Mouse (Mus musculus) limb, embryonic 14.5 days (tissue): Measurements from ENCODE around the gene Pla2g15. TPM values are rescaled to one million over a fixed set of nuclear protein-coding genes. Genes with fewer than 3 reads are reported as not detected.

Experiments
- ATAC-seq: fragments of 200-750 bp; cut with Nextera tagmentation; 2 replicates; pipeline ENCODE4 v1.8.0; 2017; ENCODE audit warnings: low read depth, moderate number of reproducible peaks, moderate TSS enrichment; ENCODE audit not compliant: low FRiP score
- DNase-seq: peaks from one replicate; pipeline ENCODE4 v3.0.0-alpha.2; 2015; ENCODE audit warnings: low spot score
- H3K27ac ChIP-seq: fragments of 300-500 bp; sonication (generic); replicated peaks from 2 replicates; pipeline ENCODE4 v1.5.1; 2014; ENCODE audit warnings: low read depth, mild to moderate bottlenecking, low read length, moderate library complexity, mixed read lengths
- H3K27me3 ChIP-seq: fragments of 300-500 bp; sonication (generic); 2 replicates; pipeline ENCODE4 v1.6.1; 2014; ENCODE audit warnings: low read length, mixed read lengths; ENCODE audit not compliant: control insufficient read depth, insufficient read depth
- H3K36me3 ChIP-seq: fragments of 300-500 bp; sonication (generic); 2 replicates; pipeline ENCODE4 v1.6.1; 2014; ENCODE audit warnings: mild to moderate bottlenecking, low read length, moderate library complexity, mixed read lengths; ENCODE audit not compliant: control insufficient read depth, insufficient read depth
- H3K4me1 ChIP-seq: fragments of 300-500 bp; sonication (generic); 2 replicates; pipeline ENCODE4 v1.6.1; 2014; ENCODE audit warnings: antibody characterized with exemption, low read length, mixed read lengths; ENCODE audit not compliant: control insufficient read depth, insufficient read depth
- H3K4me2 ChIP-seq: fragments of 300-500 bp; sonication (generic); replicated peaks from 2 replicates; pipeline ENCODE4 v1.6.1; 2014; ENCODE audit warnings: low read depth, mild to moderate bottlenecking, low read length, moderate library complexity; ENCODE audit not compliant: severe bottlenecking
- H3K4me3 ChIP-seq: fragments of 300-500 bp; sonication (generic); replicated peaks from 2 replicates; pipeline ENCODE4 v1.5.1; 2014; ENCODE audit warnings: low read length
- H3K9ac ChIP-seq: fragments of 300-500 bp; sonication (generic); 2 replicates; pipeline ENCODE4 v1.6.1; 2014; ENCODE audit warnings: mild to moderate bottlenecking, low read depth, low read length, moderate library complexity; ENCODE audit not compliant: severe bottlenecking
- H3K9me3 ChIP-seq: fragments of 300-500 bp; sonication (generic); 2 replicates; pipeline ENCODE4 v1.6.1; 2016; ENCODE audit warnings: low read length; ENCODE audit not compliant: control insufficient read depth
- POLR2A ChIP-seq: fragments of 200-500 bp; IDR thresholded peaks from 2 replicates; pipeline ENCODE4 v1.8.0; 2012; ENCODE audit warnings: inconsistent platforms, mild to moderate bottlenecking, moderate library complexity, borderline replicate concordance; ENCODE audit not compliant: insufficient read depth, insufficient read length; ENCODE audit errors: extremely low read depth
- WGBS: fragments of 180-500 bp; shearing (Covaris S2); extraction: QIAGEN DNeasy Blood & Tissue Kit; methylation state at CpG from one replicate; pipeline ENCODE4 v1.1.7; 2014; 5-methylcytosine and 5-hydroxymethylcytosine counted together
- polyA plus RNA-seq, 2 experiments: library from polyadenylated mRNA; depleted of rRNA in 1 of 2; stranded (reverse) in 1 of 2; unstranded in 1 of 2; fragments of >200 nt; fragmentation: Nextera tagmentation in 1 of 2; extraction: Ambion mirVana in 1 of 2; gene quantifications; 2 replicates each; pipeline versions ENCODE4 v1.2.1 to v1.2.3; 2012 to 2014

Gene Pla2g15
- polyA plus RNA-seq, 2 experiments, result 6.3 to 13.7 TPM

DNA sequence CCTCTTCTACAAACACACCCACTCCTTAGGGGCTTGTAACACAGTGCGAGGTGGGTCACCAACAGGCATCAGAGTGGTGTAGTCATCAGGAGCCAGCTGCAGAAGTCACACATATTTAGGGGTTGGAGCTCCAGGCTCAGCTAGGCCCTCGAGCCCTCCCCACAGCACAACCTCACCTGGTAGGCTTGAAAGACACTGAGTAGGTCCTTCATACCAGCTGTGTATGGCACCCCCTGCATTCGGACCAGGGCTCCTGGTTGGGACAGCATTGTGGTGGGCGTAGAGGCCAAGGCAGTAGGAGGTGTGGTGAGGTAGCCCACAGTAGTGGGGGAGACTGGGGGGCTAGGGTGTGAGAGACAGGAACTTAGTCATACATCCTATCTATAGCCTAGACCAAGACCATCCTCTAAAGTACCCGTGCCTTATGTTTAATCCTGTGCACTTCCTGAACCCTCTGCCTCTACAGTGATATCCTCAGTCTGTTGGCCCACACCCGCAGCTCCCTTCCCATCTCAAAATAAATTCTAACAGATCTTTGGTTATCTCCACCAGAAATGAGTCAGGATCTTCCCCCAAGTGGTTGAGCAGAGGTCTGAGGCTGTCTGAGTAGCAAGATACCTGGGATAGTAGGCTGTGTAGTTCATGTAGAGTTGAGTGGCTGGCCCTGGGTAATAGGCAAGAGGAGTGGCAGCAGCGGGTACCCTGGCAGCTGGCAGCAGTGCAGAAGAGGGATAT, 18.5 kb upstream of the Pla2g15 start:
- peaks cover 7% of the 10 kb centered on the region for H3K4me1 ChIP-seq
- no peaks in the 10 kb centered on the region for H3K9me3 ChIP-seq
- H3K36me3 ChIP-seq, result peaks cover 64% of the 10 kb centered on the region
- no peak overlapping the region for H3K27ac ChIP-seq
- H3K27me3 ChIP-seq, result peaks cover 32% of the 10 kb centered on the region
- TF ChIP-seq POLR2A, result no peak
- no peak overlapping the region for H3K9ac ChIP-seq
- ATAC-seq, result no peak
- WGBS, result 93% methylated on average over 7 of the region's 7 CpGs
- H3K4me3 ChIP-seq, result no peak overlapping the region
- H3K4me2 ChIP-seq, result no peak overlapping the region
- DNase-seq, result no peak

DNA sequence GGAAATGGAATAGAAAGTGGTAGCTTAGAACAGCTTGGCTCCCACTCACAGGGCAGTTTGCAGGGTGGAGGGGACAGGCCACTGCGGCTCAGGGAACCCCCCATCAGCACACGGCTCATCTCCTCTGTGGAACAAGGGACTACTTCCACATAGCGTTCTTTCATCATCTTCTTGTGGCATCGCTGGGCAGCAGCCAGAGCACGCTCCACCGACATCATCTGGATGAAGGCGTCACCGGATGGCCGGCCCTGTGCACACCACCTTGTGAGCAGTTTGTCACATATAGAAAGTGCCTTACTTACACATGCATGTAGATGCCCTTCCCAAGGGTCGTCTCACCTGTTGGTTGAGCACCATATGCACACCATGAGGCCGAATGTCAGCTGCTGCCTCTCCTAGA, 17.8 kb upstream of the Pla2g15 start:
- H3K4me2 ChIP-seq, result no peak overlapping the region
- no peaks in the 10 kb centered on the region for H3K9me3 ChIP-seq
- WGBS, result 91% methylated on average over 11 of the region's 11 CpGs
- no peak overlapping the region for H3K9ac ChIP-seq
- no peak overlapping the region for H3K4me3 ChIP-seq
- H3K4me1 ChIP-seq, result peaks cover 14% of the 10 kb centered on the region
- no peak for TF ChIP-seq POLR2A
- ATAC-seq (no peak), DNase-seq (no peak)
- peaks cover 57% of the 10 kb centered on the region for H3K36me3 ChIP-seq
- peaks cover 39% of the 10 kb centered on the region for H3K27me3 ChIP-seq
- H3K27ac ChIP-seq, result no peak overlapping the region

DNA sequence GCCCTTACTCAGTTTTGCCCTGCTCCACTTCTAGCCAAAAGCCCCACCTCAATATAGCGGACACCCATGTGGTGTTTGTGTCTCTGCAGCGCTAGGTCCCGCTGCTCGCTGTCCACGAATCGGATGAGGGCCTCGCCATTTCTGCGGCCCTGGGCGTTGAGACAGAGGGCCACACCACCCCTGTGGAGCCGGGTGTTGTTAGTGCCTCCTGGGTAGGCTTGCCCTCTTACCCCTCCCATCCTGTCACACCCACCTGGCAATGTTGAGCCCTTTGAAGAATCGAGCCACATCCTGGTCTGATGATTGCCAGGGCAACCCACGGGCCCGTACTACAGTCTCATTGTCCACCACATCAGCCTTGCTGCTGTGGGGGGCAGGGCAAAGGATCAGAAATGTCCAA, 16.7 kb upstream of the Pla2g15 start:
- 65% methylated on average over 13 of the region's 13 CpGs for WGBS
- Histone ChIP-seq H3K4me1 (peaks cover 16% of the 10 kb centered on the region), H3K9ac (no peak overlapping the region), H3K4me3 (no peak overlapping the region), H3K27ac (no peak overlapping the region), H3K27me3 (peaks cover 43% of the 10 kb centered on the region), H3K4me2 (no peak overlapping the region), H3K9me3 (no peaks in the 10 kb centered on the region), H3K36me3 (peaks cover 45% of the 10 kb centered on the region)
- no peak for TF ChIP-seq POLR2A
- ATAC-seq, result no peak
- no peak for DNase-seq

DNA sequence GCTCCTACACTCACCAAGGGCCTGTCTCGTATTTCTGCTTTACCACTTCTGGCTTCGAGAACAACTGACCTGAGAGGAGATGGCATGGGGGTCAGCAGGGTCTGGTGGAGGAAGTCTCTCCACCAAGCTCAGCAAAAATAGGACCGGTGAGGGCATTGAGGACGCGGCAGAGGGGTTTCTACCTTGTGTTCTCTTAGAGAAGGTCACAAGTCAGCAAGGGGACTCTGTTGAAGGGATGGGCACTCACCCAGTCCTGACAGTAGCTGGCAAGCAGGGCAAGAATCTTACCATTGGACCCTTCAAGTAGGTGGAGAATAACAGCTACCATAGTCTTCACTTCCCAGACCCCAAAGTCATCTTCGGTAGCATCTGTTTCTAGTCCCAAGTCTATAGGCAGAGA, 16.3 kb upstream of the Pla2g15 start:
- Histone ChIP-seq H3K4me3 (no peak overlapping the region), H3K36me3 (peaks cover 41% of the 10 kb centered on the region), H3K27ac (no peak overlapping the region), H3K9me3 (no peaks in the 10 kb centered on the region), H3K4me2 (no peak overlapping the region), H3K4me1 (peaks cover 16% of the 10 kb centered on the region), H3K27me3 (peaks cover 43% of the 10 kb centered on the region), H3K9ac (no peak overlapping the region)
- TF ChIP-seq POLR2A, result no peak
- no peak for DNase-seq
- WGBS, result 65% methylated on average over 6 of the region's 6 CpGs
- no peak for ATAC-seq

DNA sequence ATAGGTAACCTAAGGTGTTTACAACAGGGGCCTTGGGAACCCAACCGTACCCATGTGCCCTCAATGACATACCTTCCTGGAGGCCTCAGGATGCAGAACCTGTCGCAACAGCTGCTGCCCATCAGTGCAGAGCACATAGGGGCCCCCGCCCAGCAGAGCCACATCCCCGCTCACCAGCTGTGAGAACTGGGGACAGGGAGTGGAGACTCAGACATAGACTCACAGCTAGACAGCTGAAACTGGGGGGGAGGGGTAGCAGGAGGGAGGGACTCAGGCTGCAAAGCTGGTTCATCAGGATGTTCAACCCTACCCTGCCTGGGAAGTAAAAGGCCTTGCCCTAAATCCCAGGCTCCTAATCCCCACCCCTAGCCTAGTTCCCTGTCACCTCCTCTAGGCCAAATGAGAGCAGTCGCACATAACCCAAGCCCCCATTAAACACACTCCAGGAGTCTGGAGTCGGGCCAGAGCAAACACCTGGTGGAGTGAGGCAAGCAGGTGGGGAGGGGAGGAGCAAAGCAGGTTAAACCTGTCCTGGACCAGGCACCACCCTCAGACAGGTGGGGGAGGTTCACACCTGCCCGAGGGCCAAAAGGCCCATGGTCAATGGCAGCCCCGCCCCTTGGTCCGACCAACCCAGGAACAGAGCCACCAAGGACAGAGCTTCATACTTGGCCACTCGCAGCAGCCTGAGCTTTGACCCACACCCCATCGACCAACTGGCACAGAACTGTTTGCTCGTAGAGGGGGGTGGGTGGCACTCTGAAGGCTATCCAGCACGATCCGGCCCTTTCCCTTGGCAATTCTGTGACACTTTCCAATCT, 15.2 kb upstream of the Pla2g15 start:
- Histone ChIP-seq H3K4me1 (peaks cover 16% of the 10 kb centered on the region), H3K4me3 (peak overlapping the region; percentile 49; the same call in 1 of the 2 replicates), H3K27ac (no peak overlapping the region), H3K36me3 (peaks cover 33% of the 10 kb centered on the region), H3K27me3 (peaks cover 43% of the 10 kb centered on the region), H3K9ac (no peak overlapping the region), H3K9me3 (no peaks in the 10 kb centered on the region), H3K4me2 (peak overlapping the region; percentile 93; the same call in 1 of the 2 replicates)
- TF ChIP-seq POLR2A, result no peak
- DNase-seq, result peak; percentile 62
- 10% methylated on average over 14 of the region's 14 CpGs for WGBS
- ATAC-seq, result peak; percentile 44
